Mouse (Mus musculus) layer of hippocampus, adult 6 months (tissue): ENCODE data around the gene Nexn. TPM values are rescaled to one million over a fixed set of nuclear protein-coding genes. Genes with fewer than 3 reads are reported as not detected.

ENCODE experiments used
- long read RNA-seq, 2 experiments: library from polyadenylated mRNA; unstranded; transcript quantifications; one replicate each; pipeline ENCODE4 v2.0.0; 2019 to 2020
- polyA plus RNA-seq: library from polyadenylated mRNA; unstranded; fragments of <200 nt; fragmentation: Nextera tagmentation; gene quantifications from 2 replicates; pipeline ENCODE4 v1.2.3, GENCODE M21; 2021

Gene Nexn
- 0.69 and 0.73 TPM in 2 replicates for polyA plus RNA-seq
- long read RNA-seq, experiment 1, partial matches to known transcripts: 2 of 2 reads
- long read RNA-seq, experiment 1, other reads (novel, unspliced or antisense): 0 of 2 reads
- long read RNA-seq, experiment 2: 0 reads

GRCm38 (mm10) chr3:152266036-152266421, at the start of gene Nexn:
Gene Nexn, minus strand, starts transcription at chr3:152266350.

GRCm38 (mm10) chr3:152209967-152210634, 56.0 kb downstream of the Nexn start, which contains the start of the genes Dnajb4 and Fubp1:
Gene Dnajb4, minus strand, starts transcription at chr3:152210302.
Gene Fubp1, plus strand, starts transcription at chr3:152210422.

Other genes starting within 250 kb of the Nexn start
- gene Gipc2, start 100.1 kb downstream of the Nexn start, polyA plus RNA-seq: 2.2 and 3.2 TPM in 2 replicates
- gene Dnajb4, start 56.0 kb downstream of the Nexn start, polyA plus RNA-seq: 42.8 and 45.6 TPM in 2 replicates
- gene Fubp1, start 55.9 kb downstream of the Nexn start, polyA plus RNA-seq: 68.2 and 69.0 TPM in 2 replicates
- 13.9 and 16.0 TPM in 2 replicates for gene Miga1, start 74.1 kb upstream of the Nexn start, polyA plus RNA-seq
- 63.3 and 68.0 TPM in 2 replicates for gene Usp33, start 80.1 kb upstream of the Nexn start, polyA plus RNA-seq
- gene Zzz3, start 129.1 kb upstream of the Nexn start, polyA plus RNA-seq: 5.5 and 8.0 TPM in 2 replicates